Comparison of ENCODE assay signal across 9 mouse cellular contexts in genomic region chr5:145234636-145235035, GRCm38 (mm10). TPM values are rescaled to one million over a fixed set of nuclear protein-coding genes. Genes with fewer than 3 reads are reported as not detected.
DNase-seq lines count a peak whose midpoint lies in the region; ATAC-seq and TF ChIP-seq lines count a peak whose summit lies in the region.
"Had no signal": no experiment of that assay in that cellular context is flagged by ENCODE, and none has a peak within 500 bp of the region (broad histone marks: within the 10 kb centered on the region; RNA-seq: fewer than 3 reads in every experiment).

No protein-coding gene starts in this region.

- no peak overlapping the region for H3K4me3 ChIP-seq in forebrain, postnatal 0 days (ENCODE audit: low read depth, low read length)
- H3K4me3 ChIP-seq in forebrain, embryonic 15.5 days: no peak overlapping the region
- H3K4me3 ChIP-seq in liver, postnatal 0 days (ENCODE audit: low read depth, low read length): no peak overlapping the region
- no peak overlapping the region for H3K4me3 ChIP-seq in liver, embryonic 11.5 days (ENCODE audit: low read depth, low read length)
- H3K4me3 ChIP-seq in forebrain, embryonic 11.5 days (ENCODE audit: low read depth, low read length): no peak overlapping the region
- H3K4me3 ChIP-seq: neural tube, embryonic 12.5 days had no signal

- H3K27ac ChIP-seq in forebrain, postnatal 0 days (ENCODE audit: low read depth, low read length): no peak overlapping the region
- no peak overlapping the region for H3K27ac ChIP-seq in forebrain, embryonic 15.5 days (replicated peaks)
- H3K27ac ChIP-seq in liver, postnatal 0 days (ENCODE audit: low read depth): no peak overlapping the region
- H3K27ac ChIP-seq in liver, embryonic 11.5 days (ENCODE audit: low read depth, low read length): no peak overlapping the region
- no peak overlapping the region for H3K27ac ChIP-seq in forebrain, embryonic 11.5 days (ENCODE audit: low read depth, low read length)
- H3K27ac ChIP-seq: neural tube, embryonic 12.5 days had no signal

- no peak overlapping the region for H3K4me2 ChIP-seq in forebrain, postnatal 0 days (ENCODE audit: low read depth)
- no peak overlapping the region for H3K4me2 ChIP-seq in forebrain, embryonic 15.5 days (replicated peaks)
- no peak overlapping the region for H3K4me2 ChIP-seq in liver, postnatal 0 days (ENCODE audit: low read depth, low read length)
- H3K4me2 ChIP-seq in liver, embryonic 11.5 days: no peak overlapping the region
- no peak overlapping the region for H3K4me2 ChIP-seq in forebrain, embryonic 11.5 days (ENCODE audit: low read depth, low read length, severe bottlenecking)
- H3K4me2 ChIP-seq: neural tube, embryonic 12.5 days had no signal

- TF ChIP-seq CTCF in forebrain, postnatal 0 days (IDR thresholded peaks at IDR 0.05; ENCODE audit: low read depth): peak; percentile 70
- TF ChIP-seq CTCF in liver, postnatal 0 days (IDR thresholded peaks at IDR 0.05; ENCODE audit: low read depth): peak; percentile 70

- TF ChIP-seq EP300 in liver, postnatal 0 days (IDR thresholded peaks at IDR 0.05; ENCODE audit: low read depth): no peak

- peaks cover 50% of the 10 kb centered on the region for H3K36me3 ChIP-seq in forebrain, postnatal 0 days (ENCODE audit: insufficient read depth)
- peaks cover 52% of the 10 kb centered on the region for H3K36me3 ChIP-seq in forebrain, embryonic 15.5 days
- peaks cover 50% of the 10 kb centered on the region for H3K36me3 ChIP-seq in liver, postnatal 0 days (replicated peaks; ENCODE audit: insufficient read depth, low read length)
- H3K36me3 ChIP-seq in liver, embryonic 11.5 days (ENCODE audit: control insufficient read depth, insufficient read depth, low read length): peaks cover 17% of the 10 kb centered on the region
- H3K36me3 ChIP-seq in forebrain, embryonic 11.5 days (ENCODE audit: control insufficient read depth, insufficient read depth, low read length): peaks cover 2% of the 10 kb centered on the region; the same call in 1 of the 2 replicates

- H3K27me3 ChIP-seq in forebrain, postnatal 0 days (ENCODE audit: insufficient read depth, low read length): no peaks in the 10 kb centered on the region
- no peaks in the 10 kb centered on the region for H3K27me3 ChIP-seq in forebrain, embryonic 15.5 days
- no peaks in the 10 kb centered on the region for H3K27me3 ChIP-seq in liver, postnatal 0 days (ENCODE audit: insufficient read depth, low read length)
- H3K27me3 ChIP-seq in liver, embryonic 11.5 days (replicated peaks; ENCODE audit: control insufficient read depth, insufficient read depth, low read length): no peaks in the 10 kb centered on the region
- no peaks in the 10 kb centered on the region for H3K27me3 ChIP-seq in forebrain, embryonic 11.5 days (ENCODE audit: control insufficient read depth, insufficient read depth, low read length)
- H3K27me3 ChIP-seq: neural tube, embryonic 12.5 days had no signal

- no peak for ATAC-seq in forebrain, postnatal 0 days
- ATAC-seq in forebrain, embryonic 15.5 days (replicated peaks): no peak
- no peak for ATAC-seq in liver, postnatal 0 days
- no peak for ATAC-seq in liver, embryonic 11.5 days (replicated peaks; ENCODE audit: low FRiP score)
- peak; percentile 40 for ATAC-seq in common myeloid progenitor, adult 5-6 weeks (replicated peaks; ENCODE audit: low read depth, poor library complexity, severe bottlenecking)
- peak; percentile 42 for ATAC-seq in megakaryocyte progenitor cell, adult 5-6 weeks (replicated peaks; ENCODE audit: poor library complexity)
- no peak for ATAC-seq in forebrain, embryonic 11.5 days (replicated peaks; ENCODE audit: low FRiP score)

- H3K4me1 ChIP-seq in forebrain, postnatal 0 days (ENCODE audit: insufficient read depth): peaks cover 8% of the 10 kb centered on the region; the same call in 1 of the 2 replicates
- H3K4me1 ChIP-seq in forebrain, embryonic 15.5 days: peaks cover 23% of the 10 kb centered on the region
- H3K4me1 ChIP-seq in liver, postnatal 0 days (ENCODE audit: insufficient read depth): peaks cover 5% of the 10 kb centered on the region
- H3K4me1 ChIP-seq in liver, embryonic 11.5 days (replicated peaks; ENCODE audit: control insufficient read depth, insufficient read depth, low read length): 0 out of 2 replicates have a peak, but pooled peaks cover 5% of the 10 kb centered on the region
- peaks cover 2% of the 10 kb centered on the region; the same call in 1 of the 2 replicates for H3K4me1 ChIP-seq in forebrain, embryonic 11.5 days (replicated peaks; ENCODE audit: control insufficient read depth, insufficient read depth, low read length)

- peak; percentile 38 for DNase-seq in forebrain, postnatal 0 days
- DNase-seq in liver, postnatal 0 days: peak; percentile 36
- DNase-seq in liver, embryonic 11.5 days (ENCODE audit: low spot score): no peak
- no peak for DNase-seq in urinary bladder, adult 18-20 months (ENCODE audit: low spot score in 2 of 2)
- no peak for DNase-seq in forebrain, embryonic 11.5 days (ENCODE audit: low spot score)

- no peak overlapping the region for H3K9ac ChIP-seq in forebrain, postnatal 0 days
- no peak overlapping the region for H3K9ac ChIP-seq in forebrain, embryonic 15.5 days (replicated peaks)
- no peak overlapping the region for H3K9ac ChIP-seq in liver, postnatal 0 days (replicated peaks)
- H3K9ac ChIP-seq in liver, embryonic 11.5 days (ENCODE audit: low read depth, low read length): no peak overlapping the region
- H3K9ac ChIP-seq in forebrain, embryonic 11.5 days (ENCODE audit: low read length): no peak overlapping the region
- H3K9ac ChIP-seq: neural tube, embryonic 12.5 days had no signal

- H3K9me3 ChIP-seq in forebrain, postnatal 0 days (ENCODE audit: low read length): no peaks in the 10 kb centered on the region
- H3K9me3 ChIP-seq in forebrain, embryonic 15.5 days: no peaks in the 10 kb centered on the region
- no peaks in the 10 kb centered on the region for H3K9me3 ChIP-seq in liver, postnatal 0 days (ENCODE audit: low read length)
- no peaks in the 10 kb centered on the region for H3K9me3 ChIP-seq in liver, embryonic 11.5 days (ENCODE audit: control insufficient read depth, low read length)
- no peaks in the 10 kb centered on the region for H3K9me3 ChIP-seq in forebrain, embryonic 11.5 days (ENCODE audit: control insufficient read depth, low read length)
- H3K9me3 ChIP-seq: neural tube, embryonic 12.5 days had no signal

RNA-seq across cellular contexts. Expression of gene Zfp655, which starts 3.1 kb away (rescaled TPM):
- 28.2 and 36.2 TPM in 2 replicates for total RNA-seq in forebrain, postnatal 0 days (2014; rRNA removed)
- polyA plus RNA-seq in forebrain, postnatal 0 days (2015; fragmentation: Nextera tagmentation; extraction: Ambion mirVana): 23.9 and 25.7 TPM in 2 replicates
- 36.8 and 38.8 TPM in 2 replicates for polyA plus RNA-seq in forebrain, embryonic 15.5 days (2015; fragmentation: Nextera tagmentation; extraction: Ambion mirVana)
- 25.4 and 27.4 TPM in 2 replicates for polyA plus RNA-seq in liver, postnatal 0 days (2015; fragmentation: Nextera tagmentation; extraction: Ambion mirVana)
- 33.2 and 36.4 TPM in 2 replicates for polyA plus RNA-seq in liver, embryonic 11.5 days (2014; fragmentation: Nextera tagmentation; extraction: Ambion mirVana)
- 43.1 and 58.1 TPM in 2 replicates for total RNA-seq in common myeloid progenitor, adult 5-6 weeks (2017)
- total RNA-seq in megakaryocyte progenitor cell, adult 5-6 weeks (2015): 39.7 and 45.3 TPM in 2 replicates
- total RNA-seq in megakaryocyte progenitor cell, adult 5-6 weeks (2017): 28.8 and 34.3 TPM in 2 replicates
- 37.2 and 39.2 TPM in 2 replicates for polyA plus RNA-seq in forebrain, embryonic 11.5 days (2014; fragmentation: Nextera tagmentation; extraction: Ambion mirVana)

RNA-seq across cellular contexts. Expression of gene Zkscan5, which starts 30.3 kb away (rescaled TPM):
- total RNA-seq in forebrain, postnatal 0 days (2014; rRNA removed): 16.2 and 18.6 TPM in 2 replicates
- 11.3 and 12.2 TPM in 2 replicates for polyA plus RNA-seq in forebrain, postnatal 0 days (2015; fragmentation: Nextera tagmentation; extraction: Ambion mirVana)
- polyA plus RNA-seq in forebrain, embryonic 15.5 days (2015; fragmentation: Nextera tagmentation; extraction: Ambion mirVana): 17.4 and 19.7 TPM in 2 replicates
- polyA plus RNA-seq in liver, postnatal 0 days (2015; fragmentation: Nextera tagmentation; extraction: Ambion mirVana): 2.8 and 3.8 TPM in 2 replicates
- polyA plus RNA-seq in liver, embryonic 11.5 days (2014; fragmentation: Nextera tagmentation; extraction: Ambion mirVana): 10.3 TPM in 2 replicates
- 6.9 and 7.2 TPM in 2 replicates for total RNA-seq in common myeloid progenitor, adult 5-6 weeks (2017)
- 4.6 and 5.2 TPM in 2 replicates for total RNA-seq in megakaryocyte progenitor cell, adult 5-6 weeks (2015)
- 5.7 and 7.6 TPM in 2 replicates for total RNA-seq in megakaryocyte progenitor cell, adult 5-6 weeks (2017)
- 17.2 and 20.2 TPM in 2 replicates for polyA plus RNA-seq in forebrain, embryonic 11.5 days (2014; fragmentation: Nextera tagmentation; extraction: Ambion mirVana)

RNA-seq across cellular contexts. Expression of gene Zkscan14, which starts 33.0 kb away (rescaled TPM):
- 15.6 and 16.0 TPM in 2 replicates for total RNA-seq in forebrain, postnatal 0 days (2014; rRNA removed)
- 11.7 TPM in 2 replicates for polyA plus RNA-seq in forebrain, postnatal 0 days (2015; fragmentation: Nextera tagmentation; extraction: Ambion mirVana)
- polyA plus RNA-seq in forebrain, embryonic 15.5 days (2015; fragmentation: Nextera tagmentation; extraction: Ambion mirVana): 15.5 and 17.0 TPM in 2 replicates
- 5.0 and 5.5 TPM in 2 replicates for polyA plus RNA-seq in liver, postnatal 0 days (2015; fragmentation: Nextera tagmentation; extraction: Ambion mirVana)
- polyA plus RNA-seq in liver, embryonic 11.5 days (2014; fragmentation: Nextera tagmentation; extraction: Ambion mirVana): 5.9 and 7.3 TPM in 2 replicates
- total RNA-seq in common myeloid progenitor, adult 5-6 weeks (2017): 21.9 and 22.0 TPM in 2 replicates
- 9.2 and 9.9 TPM in 2 replicates for total RNA-seq in megakaryocyte progenitor cell, adult 5-6 weeks (2015)
- 27.6 and 30.1 TPM in 2 replicates for total RNA-seq in megakaryocyte progenitor cell, adult 5-6 weeks (2017)
- 6.5 and 8.1 TPM in 2 replicates for polyA plus RNA-seq in forebrain, embryonic 11.5 days (2014; fragmentation: Nextera tagmentation; extraction: Ambion mirVana)

RNA-seq across cellular contexts. Expression of gene Atp5j2, which starts 42.8 kb away (rescaled TPM):
- 139 and 295 TPM in 2 replicates for total RNA-seq in forebrain, postnatal 0 days (2014; rRNA removed)
- 570 and 702 TPM in 2 replicates for polyA plus RNA-seq in forebrain, postnatal 0 days (2015; fragmentation: Nextera tagmentation; extraction: Ambion mirVana)
- 603 and 647 TPM in 2 replicates for polyA plus RNA-seq in forebrain, embryonic 15.5 days (2015; fragmentation: Nextera tagmentation; extraction: Ambion mirVana)
- 411 and 425 TPM in 2 replicates for polyA plus RNA-seq in liver, postnatal 0 days (2015; fragmentation: Nextera tagmentation; extraction: Ambion mirVana)
- 528 and 573 TPM in 2 replicates for polyA plus RNA-seq in liver, embryonic 11.5 days (2014; fragmentation: Nextera tagmentation; extraction: Ambion mirVana)
- total RNA-seq in common myeloid progenitor, adult 5-6 weeks (2017): 130 and 141 TPM in 2 replicates
- total RNA-seq in megakaryocyte progenitor cell, adult 5-6 weeks (2015): 353 and 371 TPM in 2 replicates
- 101 and 130 TPM in 2 replicates for total RNA-seq in megakaryocyte progenitor cell, adult 5-6 weeks (2017)
- 478 and 501 TPM in 2 replicates for polyA plus RNA-seq in forebrain, embryonic 11.5 days (2014; fragmentation: Nextera tagmentation; extraction: Ambion mirVana)

RNA-seq across cellular contexts. Expression of gene Zscan25, which starts 45.7 kb away (rescaled TPM):
- 20.9 and 27.4 TPM in 2 replicates for total RNA-seq in forebrain, postnatal 0 days (2014; rRNA removed)
- polyA plus RNA-seq in forebrain, postnatal 0 days (2015; fragmentation: Nextera tagmentation; extraction: Ambion mirVana): 0.48 and 0.65 TPM in 2 replicates
- polyA plus RNA-seq in forebrain, embryonic 15.5 days (2015; fragmentation: Nextera tagmentation; extraction: Ambion mirVana): 0.76 and 1.0 TPM in 2 replicates
- polyA plus RNA-seq in liver, postnatal 0 days (2015; fragmentation: Nextera tagmentation; extraction: Ambion mirVana): 0.22 and 0.25 TPM in 2 replicates
- polyA plus RNA-seq in liver, embryonic 11.5 days (2014; fragmentation: Nextera tagmentation; extraction: Ambion mirVana): 0.48 TPM in 2 replicates
- total RNA-seq in common myeloid progenitor, adult 5-6 weeks (2017): 6.2 and 11.1 TPM in 2 replicates
- total RNA-seq in megakaryocyte progenitor cell, adult 5-6 weeks (2015): 7.4 and 7.5 TPM in 2 replicates
- total RNA-seq in megakaryocyte progenitor cell, adult 5-6 weeks (2017): 5.2 and 9.3 TPM in 2 replicates
- 0.41 and 0.77 TPM in 2 replicates for polyA plus RNA-seq in forebrain, embryonic 11.5 days (2014; fragmentation: Nextera tagmentation; extraction: Ambion mirVana)

Comparison
In these comparisons a context has a peak if more than half of its experiments do, and no peak if none do; other contexts are left out.
1. DNase-seq: peak in forebrain, postnatal 0 days (single experiment) and liver, postnatal 0 days (single experiment); none in liver, embryonic 11.5 days (single experiment), urinary bladder, adult 18-20 months (0 of 2) and forebrain, embryonic 11.5 days (single experiment).
2. ATAC-seq: peak in common myeloid progenitor, adult 5-6 weeks (single experiment) and megakaryocyte progenitor cell, adult 5-6 weeks (single experiment); none in forebrain, postnatal 0 days (single experiment), forebrain, embryonic 15.5 days (single experiment), liver, postnatal 0 days (single experiment), liver, embryonic 11.5 days (single experiment) and forebrain, embryonic 11.5 days (single experiment).